Mouse (Mus musculus) cerebellum, adult 8-10 months (tissue): ENCODE measurements at regions not wholly inside any gene's neighbourhood (a gene's known extent, or its start where the extent isn't known, plus 50 kb on each side); places are given as distances from the start of the nearest gene placed in this dataset.

ENCODE experiments used
- DNase-seq: peaks from one replicate; pipeline ENCODE4 v3.0.0; 2022

DNA sequence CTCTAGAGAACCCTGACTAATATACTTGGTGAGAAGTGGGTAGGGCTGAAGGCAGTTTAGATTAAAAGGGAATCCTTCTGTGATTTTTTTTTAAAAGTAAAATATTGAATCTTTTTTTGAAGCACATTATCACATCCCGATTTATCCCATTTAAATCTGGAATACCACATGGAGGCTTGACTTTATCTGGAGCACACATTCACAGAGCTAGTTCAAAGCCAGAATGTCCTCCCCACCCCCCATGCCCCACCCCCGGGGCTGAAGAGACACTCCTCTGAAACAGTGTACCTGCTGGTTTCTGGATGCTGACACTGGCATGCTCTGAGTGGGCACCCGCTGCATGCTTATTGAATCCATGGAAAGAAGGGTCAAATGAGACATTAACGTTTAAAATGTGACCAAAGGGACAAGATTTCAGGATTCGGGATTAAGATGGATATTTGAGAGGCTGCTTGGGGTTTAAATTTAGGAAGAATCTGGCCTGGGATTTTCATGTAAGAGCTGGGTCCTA is 382.0 kb upstream of the Slc30a5 start:
- DNase-seq, result no peak

DNA sequence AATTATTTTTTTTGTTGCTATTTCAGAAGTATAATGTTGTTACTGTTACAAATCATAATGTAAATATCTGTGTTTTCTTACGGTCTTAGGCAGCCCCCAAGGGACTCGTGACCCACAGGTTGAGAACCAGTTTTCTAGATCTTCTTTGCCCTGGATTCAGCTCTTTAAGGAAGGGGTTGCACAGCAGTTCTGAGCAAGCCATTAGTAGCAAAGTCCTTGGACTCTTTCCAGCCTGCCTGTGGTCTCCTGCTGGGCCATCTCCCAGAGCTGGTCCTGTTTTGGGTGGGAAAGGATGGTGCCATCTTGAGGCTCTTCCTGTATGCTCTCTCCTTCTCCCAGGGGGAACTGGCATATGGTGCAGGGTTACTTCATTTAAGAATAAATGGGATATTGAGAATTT is 380.9 kb upstream of the Slc30a5 start:
- no peak for DNase-seq

DNA sequence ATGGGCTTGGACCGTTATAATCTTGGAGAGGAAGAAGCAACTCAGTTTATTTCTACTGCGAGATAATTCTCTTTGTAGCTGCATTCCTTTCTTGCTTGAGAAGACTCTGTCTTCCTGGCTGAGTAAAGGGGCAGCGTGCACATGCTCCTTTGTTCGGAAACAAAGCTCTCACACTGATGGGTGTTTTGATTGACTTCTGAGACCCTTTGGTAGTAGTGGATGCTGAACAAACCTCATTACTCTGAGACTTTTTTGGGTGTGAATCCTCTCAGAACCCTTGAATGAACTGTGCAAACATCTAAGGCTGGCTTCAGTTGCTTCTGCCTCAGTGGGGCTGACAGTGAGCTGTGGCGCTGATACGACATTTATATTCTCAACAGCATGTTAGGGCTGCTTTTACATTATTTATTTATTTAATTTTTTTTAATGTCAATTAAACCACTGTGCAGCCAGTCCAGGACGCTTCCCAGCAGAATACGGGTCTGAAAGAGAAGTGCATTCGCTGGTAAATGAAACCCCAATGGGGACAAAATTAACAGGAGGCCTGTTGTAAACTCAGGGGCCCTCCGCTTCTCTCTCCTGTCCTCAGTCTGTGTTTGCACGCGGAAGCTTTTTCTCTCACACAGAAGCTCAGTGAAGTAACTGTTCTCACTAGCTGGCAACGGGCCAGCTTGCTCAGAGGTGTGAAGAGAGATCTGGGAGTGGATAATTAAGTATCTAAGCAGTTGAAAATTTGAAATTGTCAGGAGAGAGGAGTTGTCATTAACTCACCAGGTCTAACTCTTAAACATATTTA is 380.1 kb upstream of the Slc30a5 start:
- peak; percentile 41 for DNase-seq

DNA sequence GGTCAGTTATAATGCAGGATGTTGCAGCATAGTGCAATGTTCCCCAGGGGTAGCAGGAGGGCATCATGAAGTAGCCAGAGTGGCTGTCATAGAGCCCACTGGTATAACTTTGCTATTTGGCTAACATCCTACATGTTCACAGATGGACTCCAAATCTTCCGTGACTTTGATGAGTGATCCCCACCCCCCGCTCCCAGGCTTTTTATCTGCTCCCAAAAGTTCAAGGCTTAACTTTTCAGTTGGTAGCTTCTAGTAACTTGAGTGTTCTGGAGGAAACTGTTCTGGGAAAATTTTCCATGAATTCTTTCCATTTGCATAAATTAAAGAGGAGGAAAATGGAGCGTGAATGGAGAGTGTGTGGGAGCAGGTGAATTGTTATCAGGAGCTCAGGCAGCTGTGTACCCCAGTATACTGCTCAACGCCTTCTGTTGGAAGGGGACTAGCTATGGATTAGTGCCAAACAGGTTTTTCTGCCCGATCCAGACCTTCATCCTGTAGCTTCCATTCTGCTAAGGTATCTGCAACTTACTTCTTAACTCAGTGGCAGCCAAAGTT is 379.2 kb upstream of the Slc30a5 start:
- no peak for DNase-seq

DNA sequence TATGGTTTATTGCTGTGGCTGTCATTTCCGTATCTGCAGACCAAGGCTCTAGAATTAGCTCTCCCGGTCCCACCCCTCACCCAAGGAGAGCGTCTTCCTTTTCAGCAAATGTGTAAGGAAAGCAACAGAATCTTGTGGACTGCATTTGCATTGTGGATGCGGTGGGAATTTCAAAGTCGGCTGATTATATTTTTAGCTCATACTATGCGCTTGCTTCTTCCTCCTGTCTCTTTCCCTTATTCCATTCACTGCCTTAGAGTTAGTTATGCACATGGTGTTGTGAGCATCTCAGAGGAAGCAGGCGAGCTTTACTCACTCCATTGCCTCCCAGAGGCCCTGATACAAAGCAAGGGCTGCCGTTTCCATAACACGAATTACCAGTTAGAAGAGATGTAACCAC is 375.6 kb upstream of the Slc30a5 start:
- no peak for DNase-seq

DNA sequence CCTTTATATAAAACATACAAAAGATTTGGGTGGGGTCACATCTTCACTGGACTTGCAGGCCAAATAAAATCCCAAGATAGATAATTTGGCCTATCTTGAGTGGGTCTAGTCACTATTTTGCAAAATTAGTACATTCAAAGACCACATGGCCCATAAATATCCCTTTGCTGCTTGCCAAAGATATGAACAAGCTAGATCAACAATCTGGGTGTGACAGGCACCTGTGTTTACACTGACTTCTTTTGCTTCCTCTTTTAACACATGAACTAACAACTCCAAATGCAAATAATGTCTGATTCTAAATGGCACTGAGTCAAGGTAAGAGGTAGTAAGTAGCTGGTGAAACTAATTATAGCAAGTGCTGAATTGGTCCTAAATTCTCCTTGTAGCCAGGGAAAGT is 370.2 kb upstream of the Slc30a5 start:
- no peak for DNase-seq

DNA sequence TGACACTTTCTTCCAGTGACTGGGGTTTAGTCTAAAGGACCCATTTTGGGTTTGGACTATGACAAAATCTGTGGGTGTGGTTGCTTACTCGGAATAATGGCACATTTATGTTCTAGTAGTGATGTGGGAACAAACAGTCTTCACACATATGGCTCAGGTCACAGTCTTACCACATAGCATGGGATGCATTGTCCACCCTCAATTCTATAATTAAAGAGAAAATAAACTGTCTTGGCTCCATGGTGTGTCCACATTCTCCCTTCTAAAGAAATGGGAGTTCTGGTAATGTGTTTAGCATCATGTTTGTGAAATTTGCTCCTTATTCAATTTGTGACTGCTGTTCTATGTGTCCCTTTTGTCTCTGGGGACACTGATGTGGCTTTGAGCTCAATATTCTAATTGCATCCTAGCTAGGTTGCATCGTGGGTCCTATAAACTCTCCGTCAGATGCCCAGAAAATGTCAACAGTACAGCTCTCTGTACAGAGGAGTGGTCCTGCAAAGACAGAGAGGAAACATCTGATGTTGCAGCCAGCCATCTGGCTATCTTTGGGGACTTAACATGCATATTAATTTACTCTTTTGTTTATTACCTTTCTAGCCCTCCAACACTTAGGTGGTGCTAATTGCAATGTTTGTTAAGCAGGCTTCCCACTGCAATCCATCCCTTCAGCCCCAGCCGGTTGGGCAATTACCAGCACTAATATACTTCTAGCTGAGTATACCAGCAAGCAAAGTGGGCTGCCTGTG is 369.5 kb upstream of the Slc30a5 start:
- no peak for DNase-seq

DNA sequence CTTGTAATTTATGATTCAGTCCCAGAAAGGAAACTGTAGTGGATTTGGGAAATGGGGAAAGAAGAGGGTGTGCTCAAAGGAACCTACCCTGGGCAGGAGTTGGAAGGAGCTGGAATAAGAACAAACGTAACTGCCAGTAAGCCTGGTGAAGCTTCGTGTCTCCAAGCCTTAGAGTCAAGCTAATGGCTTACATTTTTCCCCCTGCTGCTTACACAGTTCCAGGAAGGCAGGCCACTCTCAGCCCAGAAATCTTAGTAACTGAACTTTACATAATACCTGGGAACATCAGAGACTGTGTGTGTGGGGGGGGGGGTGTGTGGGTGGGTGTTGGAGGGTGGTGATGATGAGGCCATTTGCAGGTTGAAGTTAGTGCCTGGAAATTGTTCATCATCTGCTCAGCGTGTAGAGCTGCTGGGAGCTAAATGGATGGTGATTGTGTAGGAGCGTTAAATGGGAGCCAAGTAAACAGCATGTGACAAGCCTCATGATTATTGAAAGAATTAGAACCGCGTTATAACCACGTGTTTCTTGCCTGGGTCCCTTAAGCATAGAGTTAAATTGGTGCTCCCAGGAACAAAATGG is 357.1 kb upstream of the Slc30a5 start:
- DNase-seq, result no peak

DNA sequence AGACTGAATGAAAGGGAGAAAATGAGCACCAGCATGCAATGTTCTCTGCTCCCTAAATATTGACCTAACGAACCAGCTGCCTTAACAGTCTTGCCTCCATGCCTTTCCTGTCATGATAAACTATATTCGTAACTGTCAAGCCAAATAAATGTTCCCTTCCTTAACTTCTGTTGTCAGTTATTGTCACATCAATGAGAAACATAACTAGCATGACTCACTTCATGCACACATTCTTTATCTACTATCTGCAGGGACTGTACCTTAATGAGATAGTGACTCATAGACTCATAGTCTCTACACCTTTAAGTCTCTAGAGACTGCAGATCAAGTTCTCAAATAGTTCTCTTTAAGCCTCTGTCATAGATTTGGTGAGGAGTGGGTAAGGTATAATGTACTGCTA is 349.2 kb upstream of the Slc30a5 start:
- no peak for DNase-seq

DNA sequence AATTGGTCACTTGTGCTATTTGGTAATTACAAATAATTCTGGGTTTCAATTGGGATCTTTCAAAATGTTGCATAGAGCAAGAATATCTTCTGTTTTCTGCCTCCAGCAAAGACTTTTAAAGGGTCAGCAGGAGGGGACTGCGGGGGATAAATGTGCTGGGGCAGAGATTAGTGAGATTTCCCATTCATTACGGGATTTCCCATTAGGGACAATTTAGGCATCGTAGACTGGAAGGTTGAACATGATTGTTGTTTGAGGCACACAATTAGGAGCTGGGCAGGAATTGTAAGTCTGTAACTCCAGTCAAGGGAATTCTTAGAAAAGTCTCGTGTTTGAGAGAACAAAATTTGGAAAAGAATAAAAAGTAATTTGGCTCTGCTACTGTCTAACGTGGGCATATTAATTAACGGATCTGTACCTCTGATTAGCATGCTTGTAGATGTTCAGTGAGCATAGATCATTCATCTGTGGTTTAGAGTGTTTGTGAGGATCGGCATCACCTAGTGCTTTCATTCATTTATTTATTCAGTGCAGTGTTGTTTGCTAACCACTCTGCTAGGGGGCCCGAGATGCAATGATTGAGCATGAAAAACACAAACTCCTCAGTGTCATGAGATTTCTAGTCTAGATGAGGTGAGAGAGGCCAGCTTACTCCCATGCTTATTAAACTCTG is 341.9 kb upstream of the Slc30a5 start:
- no peak for DNase-seq

DNA sequence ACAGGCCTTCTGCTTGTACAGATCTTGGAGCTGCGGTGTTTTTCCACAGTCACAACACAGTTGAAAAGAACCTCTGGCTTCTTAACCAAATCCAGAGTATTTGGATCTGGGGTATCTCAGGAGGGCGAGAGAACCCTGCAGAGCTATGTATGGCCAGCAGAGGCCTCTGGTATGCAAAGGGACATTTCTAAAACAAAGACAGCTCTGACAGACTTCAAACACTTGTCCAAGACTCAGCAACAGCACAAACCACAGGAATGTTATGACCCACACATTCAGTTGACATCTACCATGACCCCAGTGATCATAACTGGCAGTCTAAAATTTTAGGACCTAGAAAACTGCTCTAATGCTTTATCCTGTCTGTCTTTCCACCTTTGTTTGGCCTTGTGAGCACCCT is 328.5 kb upstream of the Slc30a5 start:
- DNase-seq, result no peak

DNA sequence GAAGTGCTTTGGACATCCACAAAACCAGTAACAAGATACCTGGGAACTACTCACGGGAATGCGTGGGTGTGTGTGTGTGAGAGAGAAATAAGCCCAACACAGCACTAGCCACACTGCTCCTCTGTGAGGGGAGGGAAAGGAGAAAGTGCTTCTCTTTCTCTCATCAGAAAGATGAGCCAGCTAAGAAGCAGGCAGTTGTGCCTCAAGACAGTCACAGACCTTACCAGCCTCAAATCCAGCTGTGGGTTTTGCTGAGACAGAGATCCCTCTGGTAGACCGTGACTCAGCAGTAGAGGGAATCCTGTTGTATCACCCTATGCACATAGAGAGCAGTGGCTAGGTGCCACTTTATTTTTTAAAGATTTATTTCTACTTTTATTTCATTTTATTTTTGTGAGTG is 326.7 kb upstream of the Slc30a5 start:
- no peak for DNase-seq

DNA sequence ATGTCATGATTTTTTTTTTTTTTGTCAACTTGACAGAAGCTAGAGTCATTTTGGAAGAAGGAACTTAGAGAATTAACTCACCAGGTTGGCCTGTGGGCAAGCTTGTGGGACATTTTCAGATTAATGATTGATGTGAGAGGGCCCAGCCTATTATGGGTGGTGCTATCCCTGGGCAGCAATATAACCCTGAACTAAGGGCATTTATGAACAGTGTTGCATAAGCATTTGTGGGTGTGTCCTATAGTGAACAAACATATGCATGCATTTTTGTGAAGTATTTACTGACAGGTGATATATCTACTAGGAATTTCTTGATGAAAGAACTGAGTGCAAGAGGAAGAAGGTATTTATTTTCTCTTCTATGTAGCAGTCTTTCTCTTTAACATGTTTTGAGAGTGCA is 320.5 kb upstream of the Slc30a5 start:
- no peak for DNase-seq

DNA sequence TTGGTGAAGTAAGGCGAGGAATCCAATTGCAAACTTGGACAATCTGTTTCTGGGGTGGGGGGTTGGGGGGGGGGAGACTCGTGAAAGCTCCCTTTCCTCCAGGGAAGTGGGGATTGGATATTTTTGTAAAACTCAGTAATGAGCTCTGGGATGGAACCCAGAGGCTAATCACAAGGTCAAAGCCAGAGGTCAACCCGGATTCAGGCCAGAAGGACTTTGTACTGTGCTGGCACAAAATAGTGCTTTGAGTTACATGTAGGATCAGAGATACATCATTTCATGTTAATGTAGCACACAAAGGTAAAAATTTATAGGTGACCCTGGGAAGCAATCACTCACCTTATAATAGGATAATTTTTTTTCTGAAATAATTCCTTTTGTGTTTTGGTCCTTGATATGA is 309.5 kb upstream of the Slc30a5 start:
- DNase-seq, result no peak

DNA sequence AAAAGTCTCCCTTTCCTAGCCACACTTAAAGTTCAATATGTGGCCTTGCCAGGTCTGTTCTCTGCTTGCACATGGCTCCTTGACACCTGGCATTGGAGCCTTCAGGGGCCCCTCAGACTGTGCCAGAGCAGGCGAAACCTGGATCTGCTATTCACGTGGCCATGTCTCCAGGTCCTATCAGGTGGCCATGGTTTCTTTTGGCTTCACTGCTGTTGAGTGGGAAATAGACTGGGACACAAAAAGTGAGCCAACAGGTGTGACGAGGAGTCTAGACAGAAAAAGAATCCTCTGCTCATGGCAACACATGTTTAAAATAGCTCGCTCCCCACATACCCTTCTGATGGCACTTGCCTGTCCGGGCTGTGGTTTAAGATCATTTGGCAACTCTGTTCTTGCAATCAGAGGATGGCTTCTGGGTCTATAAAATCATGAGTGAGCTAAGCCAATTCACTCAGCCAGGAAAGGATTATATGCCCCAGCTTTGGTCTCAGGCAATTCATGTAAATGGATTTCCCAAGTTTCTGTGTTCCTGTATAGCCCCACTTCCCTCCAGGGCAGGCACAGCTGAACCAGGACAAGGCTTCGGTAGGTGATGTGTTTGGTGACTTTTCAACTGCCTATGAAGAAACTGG is 309.0 kb upstream of the Slc30a5 start:
- no peak for DNase-seq

DNA sequence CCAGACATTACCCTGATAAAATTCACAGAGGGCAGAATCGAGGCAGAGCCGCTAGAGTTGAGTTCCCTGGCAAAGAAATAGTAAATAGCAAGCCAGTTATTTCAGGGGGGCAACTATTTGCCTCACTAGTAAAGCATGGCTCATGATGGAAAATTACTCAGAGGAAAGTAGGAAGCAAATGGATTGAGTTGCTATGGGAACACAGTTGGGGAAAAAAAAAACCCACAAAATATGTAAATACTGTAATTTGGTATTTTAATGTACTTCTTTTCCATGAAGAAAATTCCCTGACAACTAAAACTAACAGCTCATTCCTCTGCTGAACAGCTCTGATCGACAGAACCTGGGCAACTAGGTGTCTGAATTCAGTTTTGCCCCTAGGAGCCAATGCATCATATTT is 296.2 kb upstream of the Slc30a5 start:
- no peak for DNase-seq

DNA sequence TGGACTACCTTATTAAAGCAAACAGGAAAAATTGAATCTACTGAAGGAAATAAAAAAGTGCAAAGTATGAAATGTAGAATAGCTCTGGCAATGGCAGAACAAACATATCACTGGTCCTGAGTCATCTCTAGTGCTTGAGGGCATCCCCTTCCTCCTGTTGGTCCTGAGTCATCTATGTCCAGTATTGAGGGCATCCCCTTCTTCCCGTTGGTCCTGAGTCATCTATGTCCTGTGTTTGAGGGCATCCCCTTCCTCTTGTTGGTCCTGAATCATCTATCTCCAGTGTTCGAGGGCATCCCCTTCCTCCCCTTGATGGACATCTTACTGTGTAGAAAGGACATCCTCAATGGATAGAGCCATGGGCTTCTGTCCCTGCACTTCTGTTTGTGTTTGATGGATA is 294.6 kb upstream of the Slc30a5 start:
- no peak for DNase-seq

DNA sequence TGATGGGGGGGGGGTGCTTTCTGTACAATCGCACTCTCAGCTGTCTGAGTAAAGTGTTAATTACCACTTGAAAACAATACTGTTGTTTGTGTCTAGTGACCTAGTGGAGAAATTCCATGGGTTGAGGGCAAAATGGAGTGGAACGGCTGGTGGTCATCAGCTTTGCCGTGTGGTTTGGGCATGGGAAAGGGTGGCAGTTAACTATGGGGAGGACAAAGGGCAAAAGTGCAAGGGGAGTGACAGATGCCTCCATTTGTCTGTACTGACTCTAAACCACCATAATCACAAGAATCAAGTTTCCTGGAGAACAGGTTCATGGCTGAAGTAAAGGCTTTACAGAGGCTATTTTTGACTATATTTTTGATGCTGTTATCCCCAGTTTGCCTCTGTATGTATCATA is 294.0 kb upstream of the Slc30a5 start:
- no peak for DNase-seq

DNA sequence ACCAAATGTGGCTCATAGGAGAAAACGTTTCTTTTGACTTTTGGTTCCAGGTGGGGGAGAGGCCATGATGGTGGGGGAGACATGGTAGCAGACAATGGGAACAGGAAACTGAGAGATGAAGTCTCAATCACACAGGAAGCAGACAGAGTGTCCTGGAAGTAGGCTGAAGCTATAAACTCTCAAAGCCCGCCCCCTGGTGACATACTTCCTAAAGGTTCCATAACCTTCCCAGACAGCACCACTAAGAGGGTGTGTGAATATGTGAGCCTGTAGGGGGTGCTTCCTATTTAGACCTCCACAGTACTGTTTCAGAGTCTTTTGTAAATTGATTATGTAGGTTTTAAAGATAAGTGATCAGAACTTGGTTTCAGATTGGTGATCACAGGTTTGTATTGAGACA is 284.1 kb upstream of the Slc30a5 start:
- DNase-seq, result no peak

DNA sequence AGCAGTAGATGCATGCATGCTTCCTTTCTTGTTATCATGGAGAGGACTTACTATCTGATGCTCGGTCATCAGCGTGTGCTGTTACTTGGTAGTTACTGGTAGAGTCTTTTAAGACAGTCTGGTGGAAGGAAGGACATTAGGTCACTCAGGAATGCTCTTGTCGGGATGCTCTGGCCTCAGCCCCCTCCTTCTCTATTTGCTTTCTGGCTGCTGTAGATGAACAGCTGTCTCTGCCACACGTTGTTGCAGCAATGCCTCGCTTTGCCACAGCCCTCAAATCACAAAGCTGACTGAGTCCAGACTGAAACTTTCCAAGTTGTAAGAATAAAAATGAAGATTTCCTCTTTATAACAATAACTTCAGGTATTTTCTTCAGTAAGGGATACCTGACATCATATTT is 282.1 kb upstream of the Slc30a5 start:
- no peak for DNase-seq

DNA sequence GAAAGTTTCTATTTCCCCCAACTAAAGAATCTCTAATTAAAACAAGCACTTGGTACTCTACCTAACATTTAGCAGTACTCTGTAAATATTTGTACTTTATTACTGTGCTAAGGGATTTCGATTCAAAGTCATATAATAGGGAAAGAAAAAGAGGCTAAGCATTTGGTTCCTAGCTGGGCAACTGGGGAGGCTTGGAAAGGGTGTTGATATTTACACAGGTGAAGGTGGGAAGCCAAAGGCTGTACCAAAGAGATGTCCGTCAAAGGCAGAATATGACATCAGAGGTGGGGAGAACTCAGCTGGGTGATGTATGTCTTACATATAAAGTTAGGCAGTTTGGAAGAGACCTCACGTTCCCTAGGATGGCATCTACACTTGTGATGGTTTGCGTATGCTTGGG is 278.9 kb upstream of the Slc30a5 start:
- DNase-seq, result no peak

DNA sequence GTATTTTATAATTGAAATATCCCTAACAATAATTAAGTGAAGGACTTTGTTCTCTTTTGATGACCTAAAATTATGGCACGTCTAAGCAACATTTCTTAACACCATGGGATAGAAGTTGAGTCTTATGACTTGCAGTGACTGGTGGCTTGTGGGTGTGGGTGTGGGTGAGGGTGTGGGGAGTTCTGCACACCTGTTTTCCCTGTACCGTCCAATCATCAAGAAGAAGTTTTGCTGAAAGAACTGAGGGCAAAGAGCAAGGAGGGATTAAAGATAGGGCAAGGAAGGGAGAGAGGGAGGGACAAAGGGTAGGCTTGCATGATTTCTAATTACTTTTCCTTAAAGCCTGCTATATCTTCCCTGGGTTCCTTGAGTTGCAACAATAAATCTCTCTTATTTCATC is 278.5 kb upstream of the Slc30a5 start:
- DNase-seq, result no peak

DNA sequence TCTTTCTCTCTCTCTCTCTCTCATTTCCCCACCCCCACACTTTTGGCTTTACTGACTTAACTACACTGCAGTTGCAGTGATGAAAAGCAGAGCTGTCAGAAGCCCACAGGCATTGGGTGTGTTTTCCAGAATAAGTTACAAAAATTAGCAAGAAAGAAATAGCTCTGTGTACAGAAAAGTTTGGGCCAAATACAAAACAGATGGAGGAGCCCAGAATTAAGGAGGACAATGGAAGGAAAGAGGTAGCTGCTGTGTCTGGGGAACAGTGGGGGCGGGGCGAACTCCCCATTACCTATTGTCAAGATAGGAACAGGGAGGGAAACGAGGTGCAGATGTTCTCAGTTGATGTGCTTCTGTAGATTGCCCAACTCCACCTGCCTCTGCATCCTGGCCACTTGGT is 267.4 kb upstream of the Slc30a5 start:
- no peak for DNase-seq
